Mouse (Mus musculus): Measurements from ENCODE around the gene Dcun1d4. TPM values are rescaled to one million over a fixed set of nuclear protein-coding genes. Genes with fewer than 3 reads are reported as not detected.
"Not testable (repeated sequence)": the region's sequence is repeated elsewhere in the genome, so short reads cannot be mapped to it uniquely, and the experiment has no call there.

Dcun1d4 gene
- polyA plus RNA-seq, 1 experiment from 2014 or later = 68.3 TPM

DNA sequence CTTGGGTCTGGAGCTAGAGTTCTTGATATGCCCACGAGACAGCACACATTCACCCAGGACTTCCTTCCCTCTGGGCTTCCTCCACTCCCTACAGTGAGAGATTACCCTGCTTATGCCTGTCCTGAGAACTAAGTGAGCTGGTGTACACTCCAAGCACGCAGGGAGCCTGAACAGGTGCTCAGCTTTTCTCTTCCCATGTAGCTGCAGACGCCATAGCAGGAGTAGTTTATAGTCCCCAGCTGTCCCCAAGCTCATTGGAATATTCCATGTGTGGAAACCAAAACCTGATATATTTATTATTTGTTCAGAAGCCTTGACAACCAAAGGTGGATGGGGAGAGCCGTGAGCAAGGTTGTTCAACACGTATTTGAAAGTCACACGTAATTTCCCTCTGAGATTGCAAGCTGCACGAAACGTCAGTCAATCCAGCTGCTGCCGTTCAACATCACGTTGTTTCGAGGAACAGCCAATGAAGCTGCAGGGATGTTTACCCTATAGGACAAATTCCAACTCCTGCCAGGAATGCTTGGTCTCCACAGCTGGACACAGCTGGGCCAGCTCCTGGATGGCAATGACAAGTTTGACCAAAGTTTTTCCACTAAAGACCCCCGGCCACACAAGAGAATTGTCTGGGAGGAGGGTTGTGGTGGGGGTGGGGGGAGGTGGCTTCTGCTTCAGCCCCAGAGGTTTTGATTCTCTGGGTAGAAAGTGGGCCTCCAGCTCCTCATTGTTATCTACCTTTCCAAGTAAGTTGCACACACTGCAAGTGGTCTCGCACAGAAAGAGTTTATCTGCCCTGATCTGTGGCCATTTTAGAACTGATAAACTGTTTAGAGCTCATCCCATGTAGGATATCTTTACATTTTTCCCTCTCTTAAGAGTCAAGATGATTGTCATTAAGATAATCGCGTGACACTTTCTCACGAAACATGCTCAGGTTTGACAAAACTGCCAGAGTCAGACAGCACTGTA lies 12.1 kb upstream of the Dcun1d4 start:
- no peak for DNase-seq (ENCODE audit: low spot score)
- Histone ChIP-seq H3K9ac (replicated peaks; ENCODE audit: low read length) (no peak overlapping the region), H3K36me3 (replicated peaks; ENCODE audit: control insufficient read depth, insufficient read depth, low read depth, low read length) (no peaks in the 10 kb centered on the region), H3K4me1 (ENCODE audit: control insufficient read depth, insufficient read depth, low read length) (no peaks in the 10 kb centered on the region), H3K27me3 (ENCODE audit: control insufficient read depth, insufficient read depth, low read length) (no peaks in the 10 kb centered on the region), H3K27ac (replicated peaks; ENCODE audit: low read depth, low read length) (no peak overlapping the region), H3K4me2 (ENCODE audit: low read depth, low read length) (no peak overlapping the region), H3K4me3 (ENCODE audit: low read depth, low read length) (no peak overlapping the region), H3K9me3 (replicated peaks; ENCODE audit: control insufficient read depth, low read length) (no peaks in the 10 kb centered on the region)
- ATAC-seq (replicated peaks; ENCODE audit: insufficient number of reproducible peaks, low FRiP score, low TSS enrichment, low read depth) = no peak
- 83% methylated on average over 16 of the region's 16 CpGs for WGBS

DNA sequence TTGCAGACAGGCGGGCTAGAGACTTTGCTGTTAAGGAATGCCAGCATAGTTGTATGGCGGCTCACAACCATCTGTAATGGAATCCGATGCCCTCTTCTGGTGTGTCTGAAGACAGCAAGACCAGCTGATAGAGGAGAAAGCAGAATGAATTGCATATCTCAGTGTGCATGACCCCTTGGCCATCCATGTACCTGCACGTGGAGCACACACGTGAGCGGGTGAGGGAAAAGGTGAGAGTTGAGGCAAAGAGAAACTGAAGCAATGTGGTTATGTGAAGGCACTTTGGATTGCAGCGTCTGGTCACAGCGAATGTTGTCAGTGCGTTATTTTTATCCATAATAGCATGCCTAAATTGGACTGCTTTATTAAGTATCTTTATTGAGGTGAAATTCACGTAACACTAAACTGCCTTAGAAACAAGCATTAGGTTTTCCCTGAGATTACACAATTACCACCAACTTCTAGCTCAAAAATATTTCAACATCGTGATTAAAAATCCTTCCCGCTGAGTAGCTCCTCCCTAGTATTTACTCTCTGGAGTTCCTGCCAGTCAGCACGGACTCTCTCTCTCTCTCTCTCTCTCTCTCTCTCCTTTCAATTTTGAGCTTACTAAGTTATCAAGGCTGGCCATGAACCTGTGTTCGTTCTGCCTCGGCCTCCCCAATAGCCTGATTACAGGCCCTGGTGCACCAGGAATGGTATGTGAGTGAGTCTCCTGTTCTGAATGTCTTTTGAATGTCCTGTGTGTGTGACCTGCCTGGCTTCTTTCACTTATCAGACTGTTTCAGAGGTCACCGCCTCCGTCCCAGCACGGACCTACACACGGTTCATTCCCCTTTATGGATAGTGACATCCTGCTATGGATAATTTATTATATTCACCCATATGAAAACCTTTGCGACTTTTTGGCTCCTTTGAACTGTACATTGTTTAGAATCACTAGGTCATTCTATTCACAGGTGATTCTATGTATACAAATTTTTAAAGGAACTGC lies 6.1 kb upstream of the Dcun1d4 start:
- Histone ChIP-seq H3K9ac (replicated peaks; ENCODE audit: low read length) (no peak overlapping the region), H3K4me3 (ENCODE audit: low read depth, low read length) (no peak overlapping the region), H3K36me3 (replicated peaks; ENCODE audit: control insufficient read depth, insufficient read depth, low read depth, low read length) (no peaks in the 10 kb centered on the region), H3K27me3 (ENCODE audit: control insufficient read depth, insufficient read depth, low read length) (no peaks in the 10 kb centered on the region), H3K4me1 (ENCODE audit: control insufficient read depth, insufficient read depth, low read length) (no peaks in the 10 kb centered on the region), H3K9me3 (replicated peaks; ENCODE audit: control insufficient read depth, low read length) (no peaks in the 10 kb centered on the region), H3K27ac (replicated peaks; ENCODE audit: low read depth, low read length) (no peak overlapping the region), H3K4me2 (ENCODE audit: low read depth, low read length) (no peak overlapping the region)
- ATAC-seq (replicated peaks; ENCODE audit: insufficient number of reproducible peaks, low FRiP score, low TSS enrichment, low read depth) (no peak), DNase-seq (ENCODE audit: low spot score) (no peak)
- WGBS = 88% methylated on average over 20 of the region's 20 CpGs

DNA sequence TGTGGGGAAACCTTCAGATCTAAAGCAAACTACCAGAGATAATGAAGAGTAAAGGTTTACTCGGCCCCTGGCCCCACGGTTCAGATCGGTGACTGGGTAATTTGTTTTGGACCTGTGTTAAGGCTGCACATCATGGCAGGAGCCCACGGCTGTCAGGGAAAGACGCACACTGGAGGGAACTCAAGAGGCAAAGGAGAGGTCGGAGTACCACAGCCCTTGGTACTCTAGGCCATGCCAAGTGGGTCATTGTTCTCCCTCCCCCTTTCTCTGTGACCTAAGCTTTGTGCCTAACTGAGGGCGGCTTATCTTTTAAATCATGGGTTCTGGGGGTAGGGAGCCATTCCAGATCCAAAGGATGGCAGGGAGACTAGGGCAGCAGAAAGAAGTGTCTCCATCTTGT lies 601 bp downstream of the Dcun1d4 start:
- no peak overlapping the region for H3K4me3 ChIP-seq (ENCODE audit: low read depth, low read length)
- WGBS = 91% methylated on average over 7 of the region's 7 CpGs

DNA sequence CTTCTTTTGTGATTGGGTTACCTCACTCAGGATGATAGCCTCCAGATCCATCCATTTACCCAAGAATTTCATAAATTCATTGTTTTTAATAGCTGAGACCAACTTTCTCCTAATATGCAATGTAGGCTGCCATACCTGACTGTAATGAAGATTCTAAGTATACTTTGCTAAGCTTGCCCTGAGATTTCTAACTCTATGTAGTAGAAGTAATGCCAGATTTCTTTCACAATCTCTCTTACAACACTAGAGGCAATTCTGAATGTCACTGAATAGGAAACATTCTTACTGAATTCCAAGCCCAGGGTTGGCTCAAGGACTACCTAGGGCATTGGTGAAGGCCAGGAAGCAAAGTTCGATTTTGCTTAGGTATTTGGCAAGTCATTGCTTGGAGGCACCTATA lies 1.6 kb downstream of the Dcun1d4 start:
- not testable (repeated sequence) for H3K27ac ChIP-seq (replicated peaks; ENCODE audit: low read depth, low read length); H3K9ac ChIP-seq (replicated peaks; ENCODE audit: low read length); H3K9me3 ChIP-seq (replicated peaks; ENCODE audit: control insufficient read depth, low read length); H3K4me1 ChIP-seq (ENCODE audit: control insufficient read depth, insufficient read depth, low read length); H3K27me3 ChIP-seq (ENCODE audit: control insufficient read depth, insufficient read depth, low read length); DNase-seq (ENCODE audit: low spot score); H3K4me3 ChIP-seq (ENCODE audit: low read depth, low read length); ATAC-seq (replicated peaks; ENCODE audit: insufficient number of reproducible peaks, low FRiP score, low TSS enrichment, low read depth); H3K36me3 ChIP-seq (replicated peaks; ENCODE audit: control insufficient read depth, insufficient read depth, low read depth, low read length); H3K4me2 ChIP-seq (ENCODE audit: low read depth, low read length)
- 71% methylated on average over 1 of the region's 1 CpGs for WGBS

More for the DNA sequence above, 601 bp downstream of the Dcun1d4 start:
- H3K27me3 ChIP-seq (ENCODE audit: control insufficient read depth, insufficient read depth, low read length) = no peaks in the 10 kb centered on the region
- no peak for ATAC-seq (replicated peaks; ENCODE audit: insufficient number of reproducible peaks, low FRiP score, low TSS enrichment, low read depth)
- H3K36me3 ChIP-seq (replicated peaks; ENCODE audit: control insufficient read depth, insufficient read depth, low read depth, low read length) = no peaks in the 10 kb centered on the region
- no peaks in the 10 kb centered on the region for H3K9me3 ChIP-seq (replicated peaks; ENCODE audit: control insufficient read depth, low read length)
- H3K9ac ChIP-seq (replicated peaks; ENCODE audit: low read length) = no peak overlapping the region
- no peaks in the 10 kb centered on the region for H3K4me1 ChIP-seq (ENCODE audit: control insufficient read depth, insufficient read depth, low read length)
- H3K27ac ChIP-seq (replicated peaks; ENCODE audit: low read depth, low read length) = no peak overlapping the region
- no peak for DNase-seq (ENCODE audit: low spot score)
- H3K4me2 ChIP-seq (ENCODE audit: low read depth, low read length) = no peak overlapping the region

DNA sequence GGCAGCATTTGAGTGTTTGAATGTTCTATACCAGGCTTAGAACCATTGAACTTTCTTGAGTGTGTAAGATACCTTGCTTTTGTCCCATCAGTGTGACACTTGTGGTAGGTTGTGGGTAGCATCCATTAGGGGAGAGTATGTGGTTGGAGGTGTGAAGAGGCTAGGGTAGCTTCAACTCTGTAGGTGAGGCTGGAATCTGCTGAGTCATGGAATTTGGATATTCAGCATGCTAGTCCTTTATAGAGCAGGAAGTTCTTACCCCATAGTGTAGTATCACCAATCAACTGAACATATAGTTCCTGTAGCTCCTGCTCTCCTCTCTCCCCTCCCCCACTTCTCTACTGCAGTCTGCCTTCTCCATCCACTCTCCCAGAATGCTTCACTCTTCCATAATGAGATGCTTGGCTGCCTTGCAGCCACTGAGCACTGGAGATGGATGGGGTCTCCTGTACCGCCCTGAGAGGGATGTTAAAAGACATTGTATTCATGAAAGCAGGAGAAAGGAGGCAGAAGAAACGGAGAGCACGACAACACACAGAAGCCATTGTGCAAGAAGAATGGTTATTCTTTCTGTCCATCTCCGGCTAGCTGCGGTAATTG lies 3.3 kb downstream of the Dcun1d4 start:
- DNase-seq (ENCODE audit: low spot score) (no peak), ATAC-seq (replicated peaks; ENCODE audit: insufficient number of reproducible peaks, low FRiP score, low TSS enrichment, low read depth) (no peak)
- Histone ChIP-seq H3K9ac (replicated peaks; ENCODE audit: low read length) (no peak overlapping the region), H3K9me3 (replicated peaks; ENCODE audit: control insufficient read depth, low read length) (no peaks in the 10 kb centered on the region), H3K4me2 (ENCODE audit: low read depth, low read length) (no peak overlapping the region), H3K4me1 (ENCODE audit: control insufficient read depth, insufficient read depth, low read length) (no peaks in the 10 kb centered on the region), H3K27ac (replicated peaks; ENCODE audit: low read depth, low read length) (no peak overlapping the region), H3K4me3 (ENCODE audit: low read depth, low read length) (no peak overlapping the region), H3K36me3 (replicated peaks; ENCODE audit: control insufficient read depth, insufficient read depth, low read depth, low read length) (no peaks in the 10 kb centered on the region), H3K27me3 (ENCODE audit: control insufficient read depth, insufficient read depth, low read length) (no peaks in the 10 kb centered on the region)
- WGBS = 62% methylated on average over 5 of the region's 5 CpGs

DNA sequence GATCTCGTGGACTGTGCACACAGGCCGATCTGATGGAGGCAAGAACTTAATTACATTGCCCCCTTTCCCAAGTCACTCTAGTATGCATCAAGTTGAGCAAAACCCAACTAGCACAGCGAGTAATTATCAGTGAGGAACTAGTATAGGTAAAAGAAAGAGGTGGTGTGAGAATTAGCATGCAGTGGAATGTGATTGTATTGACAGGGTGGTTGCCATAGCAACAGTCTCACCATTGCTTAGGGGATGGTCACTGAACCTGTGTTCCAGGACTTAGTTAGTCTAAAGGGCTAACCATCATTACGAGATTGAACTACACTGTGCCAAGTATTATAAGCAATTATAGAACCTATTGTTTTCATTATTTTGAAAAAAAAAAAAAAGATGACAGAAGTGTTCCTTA lies 5.7 kb downstream of the Dcun1d4 start:
- no peak overlapping the region for H3K4me2 ChIP-seq (ENCODE audit: low read depth, low read length)
- H3K4me3 ChIP-seq (ENCODE audit: low read depth, low read length) = no peak overlapping the region
- WGBS = 55% methylated on average over 4 of the region's 4 CpGs
- H3K27me3 ChIP-seq (ENCODE audit: control insufficient read depth, insufficient read depth, low read length) = no peaks in the 10 kb centered on the region
- no peaks in the 10 kb centered on the region for H3K36me3 ChIP-seq (replicated peaks; ENCODE audit: control insufficient read depth, insufficient read depth, low read depth, low read length)
- DNase-seq (ENCODE audit: low spot score) = no peak
- no peaks in the 10 kb centered on the region for H3K4me1 ChIP-seq (ENCODE audit: control insufficient read depth, insufficient read depth, low read length)
- ATAC-seq (replicated peaks; ENCODE audit: insufficient number of reproducible peaks, low FRiP score, low TSS enrichment, low read depth) = no peak
- H3K9me3 ChIP-seq (replicated peaks; ENCODE audit: control insufficient read depth, low read length) = no peaks in the 10 kb centered on the region
- H3K27ac ChIP-seq (replicated peaks; ENCODE audit: low read depth, low read length) = no peak overlapping the region
- no peak overlapping the region for H3K9ac ChIP-seq (replicated peaks; ENCODE audit: low read length)

DNA sequence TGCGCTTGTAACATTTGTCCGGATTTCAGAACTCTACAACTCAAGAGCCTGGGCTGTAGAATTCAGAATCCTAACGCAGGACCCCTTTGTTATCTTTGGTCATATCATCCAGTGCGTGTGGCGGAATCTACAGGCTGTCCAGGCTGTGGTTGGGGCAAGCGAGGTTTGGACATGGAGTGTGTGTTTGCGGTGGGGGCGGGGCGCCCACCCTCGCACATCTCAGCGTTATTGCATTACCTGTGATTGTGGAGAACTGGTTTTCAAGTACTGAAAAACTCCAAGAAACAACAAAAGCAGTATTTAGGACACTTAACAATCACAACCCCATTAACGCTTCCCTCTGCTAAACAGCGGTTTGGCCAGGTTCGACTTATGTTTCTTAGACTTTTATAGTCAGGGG lies 9.1 kb downstream of the Dcun1d4 start:
- DNase-seq (ENCODE audit: low spot score) (peak; percentile 57), ATAC-seq (replicated peaks; ENCODE audit: insufficient number of reproducible peaks, low FRiP score, low TSS enrichment, low read depth) (no peak)
- Histone ChIP-seq H3K4me3 (ENCODE audit: low read depth, low read length) (peak overlapping the region; percentile 85), H3K4me1 (ENCODE audit: control insufficient read depth, insufficient read depth, low read length) (no peaks in the 10 kb centered on the region), H3K27ac (replicated peaks; ENCODE audit: low read depth, low read length) (peak overlapping the region; percentile 57; the same call in 1 of the 2 replicates), H3K36me3 (replicated peaks; ENCODE audit: control insufficient read depth, insufficient read depth, low read depth, low read length) (no peaks in the 10 kb centered on the region), H3K27me3 (ENCODE audit: control insufficient read depth, insufficient read depth, low read length) (no peaks in the 10 kb centered on the region), H3K9ac (replicated peaks; ENCODE audit: low read length) (peak overlapping the region; percentile 60), H3K9me3 (replicated peaks; ENCODE audit: control insufficient read depth, low read length) (no peaks in the 10 kb centered on the region), H3K4me2 (ENCODE audit: low read depth, low read length) (peak overlapping the region; percentile 64)
- WGBS = 5% methylated on average over 14 of the region's 14 CpGs

Measured in embryonic facial prominence, embryonic 11.5 days (tissue).